Mouse (Mus musculus) liver, embryonic 14.5 days (tissue): ENCODE measurements around the gene Fzr1. TPM values are rescaled to one million over a fixed set of nuclear protein-coding genes. Genes with fewer than 3 reads are reported as not detected.

Source experiments
- ATAC-seq: fragments of 200-750 bp; cut with Nextera tagmentation; 2 replicates; pipeline ENCODE4 v1.8.0; 2017; ENCODE audit warnings: moderate number of reproducible peaks, mild to moderate bottlenecking, moderate library complexity; ENCODE audit not compliant: insufficient read depth
- DNase-seq, 3 experiments: peaks; one replicate each; pipeline ENCODE4 v3.0.0-alpha.2; 2012 to 2013; ENCODE audit warnings: low read depth in 3 of 3, low spot score in 3 of 3
- H3K27ac ChIP-seq: fragments of 300-500 bp; sonication (generic); 2 replicates; pipeline ENCODE4 v1.5.1; 2014; ENCODE audit warnings: moderate library complexity, mild to moderate bottlenecking, control low read depth, inconsistent platforms
- H3K27me3 ChIP-seq: fragments of 300-500 bp; sonication (generic); 2 replicates; pipeline ENCODE4 v1.6.1; 2014; ENCODE audit warnings: mild to moderate bottlenecking, low read length, moderate library complexity; ENCODE audit not compliant: control insufficient read depth, insufficient read depth
- H3K36me3 ChIP-seq: fragments of 300-500 bp; sonication (generic); replicated peaks from 2 replicates; pipeline ENCODE4 v1.6.1; 2014; ENCODE audit warnings: low read depth; ENCODE audit not compliant: control insufficient read depth, insufficient read depth
- H3K4me1 ChIP-seq, 2 experiments: fragments of 200-500 bp in 1 of 2; fragments of 300-500 bp in 1 of 2; sonication (generic) in 1 of 2; replicated peaks; 2 replicates each; pipeline ENCODE4 v1.6.1; 2012 to 2014; ENCODE audit warnings: antibody characterized with exemption in 1 of 2, inconsistent platforms in 1 of 2, low read length in 1 of 2; ENCODE audit not compliant: control insufficient read depth in 2 of 2, insufficient read depth in 2 of 2
- H3K4me2 ChIP-seq: fragments of 300-500 bp; sonication (generic); 2 replicates; pipeline ENCODE4 v1.6.1; 2014; ENCODE audit warnings: low read depth, mild to moderate bottlenecking, control low read depth, moderate library complexity
- H3K4me3 ChIP-seq, 2 experiments: fragments of 200-500 bp in 1 of 2; fragments of 300-500 bp in 1 of 2; sonication (generic) in 1 of 2; 2 replicates each; pipeline ENCODE4 v1.5.1; 2012 to 2014; ENCODE audit warnings: low read depth in 2 of 2, low read length in 2 of 2, mild to moderate bottlenecking in 2 of 2, control low read depth in 1 of 2, inconsistent platforms in 1 of 2, moderate library complexity in 1 of 2; ENCODE audit not compliant: insufficient read depth in 1 of 2
- H3K9ac ChIP-seq: fragments of 300-500 bp; sonication (generic); replicated peaks from 2 replicates; pipeline ENCODE4 v1.6.1; 2014; ENCODE audit warnings: mild to moderate bottlenecking, control low read depth, moderate library complexity
- H3K9me3 ChIP-seq: fragments of 300-500 bp; sonication (generic); 2 replicates; pipeline ENCODE4 v1.6.1; 2016; ENCODE audit warnings: low read length, mixed read lengths; ENCODE audit not compliant: control insufficient read depth
- CTCF ChIP-seq: IDR thresholded peaks from 2 replicates; pipeline ENCODE4 v1.5.1; 2016; ENCODE audit warnings: antibody characterized with exemption, low read depth, control low read depth
- EP300 ChIP-seq: IDR thresholded peaks from 2 replicates; pipeline ENCODE4 v1.6.1; 2016; ENCODE audit warnings: antibody characterized with exemption, low read depth
- WGBS: fragments of 180-500 bp; shearing (Covaris S2); extraction: QIAGEN DNeasy Blood & Tissue Kit; methylation state at CpG from one replicate; pipeline ENCODE4 v1.1.7; 2014; ENCODE audit not compliant: insufficient replicate concordance; 5-methylcytosine and 5-hydroxymethylcytosine counted together
- polyA plus RNA-seq, 2 experiments: library from polyadenylated mRNA; depleted of rRNA in 1 of 2; stranded (reverse) in 1 of 2; unstranded in 1 of 2; fragments of >200 nt; fragmentation: Nextera tagmentation in 1 of 2; extraction: Ambion mirVana in 1 of 2; gene quantifications; 2 replicates each; pipeline versions ENCODE4 v1.2.1 to v1.2.3; 2012 to 2014

Gene Fzr1
- polyA plus RNA-seq, 2 experiments = 73.1 to 80.5 TPM

DNA sequence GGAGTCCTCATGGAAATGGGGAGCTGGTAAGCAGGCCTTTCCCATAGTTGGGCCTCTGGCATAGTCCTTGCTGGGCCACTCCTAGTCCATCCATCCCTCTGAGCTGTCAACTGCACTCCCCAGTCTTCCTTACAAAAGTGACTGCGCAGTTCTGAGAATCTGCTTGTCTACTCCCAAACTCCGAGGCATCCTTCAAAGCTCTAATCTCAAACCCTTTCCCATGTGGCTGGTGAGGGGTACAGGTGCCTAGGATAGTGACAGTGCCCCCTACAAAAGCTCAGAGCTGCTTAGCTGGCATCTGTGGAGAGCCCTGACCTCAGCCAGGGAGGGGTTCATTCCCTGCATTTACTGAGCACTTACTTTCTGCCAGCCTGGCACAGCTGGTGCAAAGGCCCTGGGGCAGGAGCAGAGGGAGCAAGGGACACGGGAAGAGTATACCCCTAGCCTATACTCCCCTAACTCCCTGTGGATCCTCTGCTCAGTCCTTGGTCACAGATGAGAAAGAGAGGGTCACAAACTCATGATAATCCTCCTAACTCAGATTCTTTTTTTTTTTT, 44.4 kb upstream of the Fzr1 start:
- ATAC-seq (no peak), DNase-seq (no peak)
- Histone ChIP-seq H3K9me3 (no peaks in the 10 kb centered on the region), H3K27ac (no peak overlapping the region), H3K27me3 (peaks cover 37% of the 10 kb centered on the region), H3K4me1 (0 out of 4 replicates have a peak, but pooled peaks cover 0 to 5% of the 10 kb centered on the region in 2 experiments), H3K4me3 (no peak overlapping the region), H3K9ac (no peak overlapping the region), H3K36me3 (no peaks in the 10 kb centered on the region), H3K4me2 (no peak overlapping the region)
- no peak for TF ChIP-seq EP300
- no peak for TF ChIP-seq CTCF
- WGBS = 61% methylated on average over 3 of the region's 3 CpGs

DNA sequence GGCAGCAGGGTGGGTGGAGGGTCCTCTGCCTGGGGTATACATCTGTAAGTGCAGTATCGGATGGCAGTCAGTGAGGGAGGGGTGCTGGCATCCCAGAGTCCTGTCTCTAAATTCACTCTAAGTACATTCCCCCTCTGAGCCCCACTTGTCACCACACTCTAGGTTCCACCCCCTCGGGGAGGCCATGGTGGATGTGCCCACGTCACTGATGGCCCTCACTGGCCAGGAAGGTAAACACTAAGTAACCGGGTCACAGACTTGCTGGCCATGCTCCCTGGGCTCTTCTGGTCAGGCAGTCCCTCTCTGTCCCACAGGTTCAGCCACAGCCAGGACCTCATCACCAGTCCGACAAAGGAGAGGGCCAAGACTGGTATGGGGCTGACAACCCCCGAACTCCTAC, 43.9 kb upstream of the Fzr1 start:
- ATAC-seq (no peak), DNase-seq (no peak)
- H3K36me3 ChIP-seq = no peaks in the 10 kb centered on the region
- 0 out of 4 replicates have a peak, but pooled peaks cover 0 to 5% of the 10 kb centered on the region in 2 experiments for H3K4me1 ChIP-seq
- TF ChIP-seq EP300 (no peak), CTCF (no peak)
- no peak overlapping the region for H3K27ac ChIP-seq
- H3K4me3 ChIP-seq = no peak overlapping the region
- peaks cover 31% of the 10 kb centered on the region for H3K27me3 ChIP-seq
- no peaks in the 10 kb centered on the region for H3K9me3 ChIP-seq
- no peak overlapping the region for H3K4me2 ChIP-seq
- H3K9ac ChIP-seq = no peak overlapping the region
- 61% methylated on average over 6 of the region's 6 CpGs for WGBS

DNA sequence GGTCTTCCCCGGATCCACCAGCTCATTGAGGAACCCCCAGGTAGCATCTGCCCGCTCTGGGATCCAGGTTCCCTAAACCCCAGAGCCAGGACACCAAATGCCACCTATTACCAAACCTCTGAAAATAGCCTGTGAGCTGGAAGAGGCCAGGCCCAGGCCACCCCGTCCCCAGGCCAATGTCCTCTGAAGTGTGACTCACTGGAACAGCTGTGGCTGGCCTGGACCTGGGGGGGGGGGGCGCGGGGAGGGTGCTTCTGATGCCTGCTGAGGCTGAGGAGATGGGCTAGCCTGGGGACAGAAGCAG, 43.4 kb upstream of the Fzr1 start:
- Histone ChIP-seq H3K27me3 (peaks cover 27% of the 10 kb centered on the region), H3K9me3 (no peaks in the 10 kb centered on the region), H3K4me3 (no peak overlapping the region), H3K36me3 (no peaks in the 10 kb centered on the region), H3K4me1 (0 out of 4 replicates have a peak, but pooled peaks cover 0 to 5% of the 10 kb centered on the region in 2 experiments), H3K9ac (no peak overlapping the region), H3K4me2 (no peak overlapping the region), H3K27ac (no peak overlapping the region)
- no peak for ATAC-seq
- 50% methylated on average over 5 of the region's 5 CpGs for WGBS
- no peak for DNase-seq
- TF ChIP-seq CTCF (no peak), EP300 (no peak)

DNA sequence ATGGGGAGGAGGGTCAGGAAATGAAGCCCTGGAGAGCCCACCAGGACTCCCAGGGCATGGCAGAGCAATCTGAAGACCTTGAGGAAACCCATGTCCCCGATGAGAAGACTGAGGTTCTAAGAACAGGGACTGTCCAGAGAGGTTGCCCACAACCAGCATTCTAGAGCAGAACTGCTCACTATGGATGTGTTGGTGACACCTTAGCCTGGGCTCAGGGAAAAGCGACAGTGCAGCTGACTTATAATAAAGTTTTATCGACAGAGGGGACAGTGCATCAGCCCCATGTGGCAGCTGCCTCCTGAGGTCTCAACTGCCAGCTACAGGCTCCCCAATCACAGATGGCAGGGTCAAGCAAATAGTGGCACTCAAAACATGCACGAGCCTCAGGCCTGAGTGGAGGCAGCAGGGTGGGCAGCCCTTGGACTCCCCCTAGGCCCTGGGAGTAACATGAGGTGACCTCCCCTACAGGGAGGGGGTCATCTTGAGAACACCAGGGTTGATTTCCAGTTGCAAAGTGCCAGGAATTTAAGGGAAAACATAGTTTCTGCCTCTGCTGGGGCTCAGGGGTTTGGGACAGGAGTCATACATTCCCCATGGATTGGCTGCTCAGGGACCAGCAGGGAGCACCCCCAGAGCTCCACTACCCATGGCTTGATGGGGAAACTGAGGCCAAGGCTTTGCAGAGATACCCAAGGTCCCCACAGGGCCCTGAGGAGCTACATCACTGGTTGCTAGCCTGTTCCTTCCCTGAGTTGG, 42.9 kb upstream of the Fzr1 start:
- H3K4me1 ChIP-seq = 0 out of 4 replicates have a peak, but pooled peaks cover 0 to 5% of the 10 kb centered on the region in 2 experiments
- H3K27me3 ChIP-seq = peaks cover 22% of the 10 kb centered on the region
- TF ChIP-seq EP300 (no peak), CTCF (no peak)
- no peaks in the 10 kb centered on the region for H3K9me3 ChIP-seq
- H3K27ac ChIP-seq = no peak overlapping the region
- no peak overlapping the region for H3K4me2 ChIP-seq
- H3K4me3 ChIP-seq = no peak overlapping the region
- H3K9ac ChIP-seq = no peak overlapping the region
- H3K36me3 ChIP-seq = no peaks in the 10 kb centered on the region
- WGBS = 63% methylated on average over 4 of the region's 4 CpGs
- ATAC-seq (no peak), DNase-seq (no peak)

DNA sequence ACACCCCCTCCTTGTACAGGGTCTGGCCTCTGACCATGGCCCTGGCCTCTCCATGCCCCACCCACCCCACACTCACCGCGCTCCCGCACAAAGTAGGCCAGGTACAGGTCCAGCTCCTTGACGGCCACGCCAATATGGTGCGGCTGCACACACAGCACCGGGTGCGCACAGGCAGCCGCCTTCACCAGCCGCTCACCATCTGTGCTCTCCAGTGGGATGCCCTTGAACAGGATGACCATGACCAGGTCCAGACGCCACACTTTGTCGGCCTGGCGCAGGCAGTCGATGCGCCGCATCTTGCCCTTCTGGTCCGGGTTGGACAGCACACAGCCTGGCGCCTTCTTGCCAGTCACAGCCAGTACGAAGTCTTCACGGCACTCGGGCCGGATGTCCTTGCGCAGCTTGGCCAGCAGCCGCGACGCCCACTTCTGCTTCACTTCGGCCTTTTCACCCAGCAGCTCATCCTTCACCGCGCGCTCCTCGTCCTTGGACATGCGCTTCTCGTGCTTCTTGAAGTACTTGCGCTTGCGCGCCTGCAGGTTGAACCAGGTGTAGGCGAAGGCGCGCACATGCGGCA, 42.0 kb upstream of the Fzr1 start:
- 83% methylated on average over 40 of the region's 40 CpGs for WGBS
- H3K27me3 ChIP-seq = peaks cover 13% of the 10 kb centered on the region
- DNase-seq (no peak), ATAC-seq (no peak)
- no peak overlapping the region for H3K9ac ChIP-seq
- H3K36me3 ChIP-seq = no peaks in the 10 kb centered on the region
- TF ChIP-seq CTCF (no peak), EP300 (no peak)
- no peak overlapping the region for H3K27ac ChIP-seq
- no peak overlapping the region for H3K4me3 ChIP-seq
- H3K9me3 ChIP-seq = no peaks in the 10 kb centered on the region
- H3K4me1 ChIP-seq = 0 out of 4 replicates have a peak, but pooled peaks cover 0 to 5% of the 10 kb centered on the region in 2 experiments
- H3K4me2 ChIP-seq = no peak overlapping the region
